In genomic region chr2:49912261-49912895, GRCm38 (mm10) we compare ENCODE assay signal across 23 mouse cellular contexts.
DNase-seq lines count a peak whose midpoint lies in the region; ATAC-seq lines count a peak whose summit lies in the region.
"Had no signal": no experiment of that assay in that cellular context is flagged by ENCODE, and none has a peak within 500 bp of the region (broad histone marks: within the 10 kb centered on the region; RNA-seq: fewer than 3 reads in every experiment).

No protein-coding gene starts in this region.

- H3K27me3 ChIP-seq in forebrain, embryonic 10.5 days (ENCODE audit: poor library complexity, severe bottlenecking), result no peaks in the 10 kb centered on the region
- no peaks in the 10 kb centered on the region for H3K27me3 ChIP-seq in forebrain, embryonic 16.5 days (replicated peaks; ENCODE audit: control insufficient read depth, insufficient read depth, low read length)
- no peaks in the 10 kb centered on the region for H3K27me3 ChIP-seq in midbrain, embryonic 13.5 days
- peaks cover 6% of the 10 kb centered on the region; the same call in 1 of the 2 replicates for H3K27me3 ChIP-seq in midbrain, embryonic 10.5 days (ENCODE audit: low read depth, poor library complexity, severe bottlenecking)
- H3K27me3 ChIP-seq: embryonic facial prominence, embryonic 12.5 days; embryonic facial prominence, embryonic 15.5 days; forebrain, embryonic 13.5 days; forebrain, embryonic 15.5 days had no signal

- H3K27ac ChIP-seq in forebrain, embryonic 10.5 days, result peak overlapping the region; percentile 53
- no peak overlapping the region for H3K27ac ChIP-seq in forebrain, embryonic 16.5 days (ENCODE audit: low read length)
- H3K27ac ChIP-seq in midbrain, embryonic 13.5 days, result peak overlapping the region; percentile 30; the same call in 1 of the 2 replicates
- no peak overlapping the region for H3K27ac ChIP-seq in midbrain, embryonic 10.5 days (replicated peaks)
- H3K27ac ChIP-seq: embryonic facial prominence, embryonic 12.5 days; embryonic facial prominence, embryonic 15.5 days; forebrain, embryonic 13.5 days; forebrain, embryonic 15.5 days had no signal

- no peak for DNase-seq in forebrain, embryonic 10.5 days (ENCODE audit: extremely low spot score, low spot score)
- DNase-seq in midbrain, embryonic 10.5 days (ENCODE audit: low spot score), result no peak
- peak; percentile 87 for DNase-seq in adipocyte (ENCODE audit: low spot score)
- DNase-seq in thymus, postnatal 36 days, result no peak
- DNase-seq in lung, postnatal 25 days (ENCODE audit: low spot score), result no peak
- DNase-seq: adrenal gland, adult 2 months; adrenal gland, postnatal 10 days; adrenal gland, postnatal 25 days; cerebellum, adult 11 months; cerebellum, adult 18-20 months; cerebellum, adult 8-10 months; cerebellum, adult 9-11 months; cerebellum, postnatal 14 days; cerebellum, postnatal 36 days; embryo, embryonic 11 days had no signal

- no peaks in the 10 kb centered on the region for H3K36me3 ChIP-seq in forebrain, embryonic 10.5 days (replicated peaks)
- no peaks in the 10 kb centered on the region for H3K36me3 ChIP-seq in forebrain, embryonic 16.5 days (ENCODE audit: control insufficient read depth, insufficient read depth)
- H3K36me3 ChIP-seq in midbrain, embryonic 13.5 days, result no peaks in the 10 kb centered on the region
- no peaks in the 10 kb centered on the region for H3K36me3 ChIP-seq in midbrain, embryonic 10.5 days
- H3K36me3 ChIP-seq: embryonic facial prominence, embryonic 12.5 days; embryonic facial prominence, embryonic 15.5 days; forebrain, embryonic 15.5 days had no signal

- H3K9me3 ChIP-seq in forebrain, embryonic 10.5 days, result no peaks in the 10 kb centered on the region
- H3K9me3 ChIP-seq in forebrain, embryonic 16.5 days (ENCODE audit: control insufficient read depth, low read length), result no peaks in the 10 kb centered on the region
- H3K9me3 ChIP-seq in midbrain, embryonic 13.5 days, result no peaks in the 10 kb centered on the region
- no peaks in the 10 kb centered on the region for H3K9me3 ChIP-seq in midbrain, embryonic 10.5 days (replicated peaks)
- H3K9me3 ChIP-seq: embryonic facial prominence, embryonic 12.5 days; embryonic facial prominence, embryonic 15.5 days; forebrain, embryonic 13.5 days; forebrain, embryonic 15.5 days had no signal

- H3K4me2 ChIP-seq in forebrain, embryonic 16.5 days (ENCODE audit: low read length), result no peak overlapping the region
- H3K4me2 ChIP-seq in midbrain, embryonic 13.5 days (replicated peaks), result no peak overlapping the region
- H3K4me2 ChIP-seq: embryonic facial prominence, embryonic 12.5 days; embryonic facial prominence, embryonic 15.5 days; forebrain, embryonic 13.5 days; forebrain, embryonic 15.5 days had no signal

- H3K4me3 ChIP-seq in forebrain, embryonic 10.5 days, result no peak overlapping the region
- H3K4me3 ChIP-seq in forebrain, embryonic 16.5 days (replicated peaks; ENCODE audit: low read length), result no peak overlapping the region
- H3K4me3 ChIP-seq in midbrain, embryonic 13.5 days (replicated peaks), result no peak overlapping the region
- H3K4me3 ChIP-seq in midbrain, embryonic 10.5 days, result no peak overlapping the region
- H3K4me3 ChIP-seq: embryonic facial prominence, embryonic 12.5 days; embryonic facial prominence, embryonic 15.5 days; erythroblast, embryonic 14.5 days; forebrain, embryonic 13.5 days; forebrain, embryonic 15.5 days had no signal

- H3K9ac ChIP-seq in forebrain, embryonic 16.5 days (replicated peaks; ENCODE audit: low read depth, low read length), result no peak overlapping the region
- no peak overlapping the region for H3K9ac ChIP-seq in midbrain, embryonic 13.5 days (replicated peaks)
- H3K9ac ChIP-seq: embryonic facial prominence, embryonic 12.5 days; embryonic facial prominence, embryonic 15.5 days; forebrain, embryonic 13.5 days; forebrain, embryonic 15.5 days had no signal

- no peak for ATAC-seq in forebrain, embryonic 16.5 days
- ATAC-seq in midbrain, embryonic 13.5 days, result 0 out of 2 replicates have a peak, but pooled peaks have one; percentile 24
- ATAC-seq: activated CD4-positive, CD25-positive, alpha-beta regulatory T cell, adult 4 months; forebrain, embryonic 13.5 days; forebrain, embryonic 15.5 days had no signal

- peaks cover 47% of the 10 kb centered on the region for H3K4me1 ChIP-seq in forebrain, embryonic 10.5 days
- H3K4me1 ChIP-seq in forebrain, embryonic 16.5 days (replicated peaks; ENCODE audit: control insufficient read depth, insufficient read depth, low read length), result peaks cover 3% of the 10 kb centered on the region
- peaks cover 16% of the 10 kb centered on the region for H3K4me1 ChIP-seq in midbrain, embryonic 13.5 days (replicated peaks)
- peaks cover 41% of the 10 kb centered on the region for H3K4me1 ChIP-seq in midbrain, embryonic 10.5 days

- WGBS in forebrain, embryonic 10.5 days, result 57% methylated on average over 3 of the region's 3 CpGs
- WGBS in forebrain, embryonic 16.5 days, result 47% methylated on average over 3 of the region's 3 CpGs
- 44% methylated on average over 3 of the region's 3 CpGs for WGBS in midbrain, embryonic 13.5 days
- WGBS in midbrain, embryonic 10.5 days, result 59% methylated on average over 3 of the region's 3 CpGs

Comparison
In these comparisons a context has a peak if more than half of its experiments do, and no peak if none do; other contexts are left out.
1. H3K27ac ChIP-seq: peak in forebrain, embryonic 10.5 days (single experiment) and midbrain, embryonic 13.5 days (single experiment); none in forebrain, embryonic 16.5 days (single experiment) and midbrain, embryonic 10.5 days (single experiment).